Mouse (Mus musculus) granulocyte monocyte progenitor cell, adult 5-6 weeks (primary cell): ENCODE results near the gene Wrb. TPM values are rescaled to one million over a fixed set of nuclear protein-coding genes. Genes with fewer than 3 reads are reported as not detected.
"Not testable (repeated sequence)": the region's sequence is repeated elsewhere in the genome, so short reads cannot be mapped to it uniquely, and the experiment has no call there.

Experiments used
- ATAC-seq: replicated peaks from 2 replicates; pipeline ENCODE4 v1.8.0; 2016; ENCODE audit warnings: mild to moderate bottlenecking, moderate TSS enrichment, inconsistent platforms; ENCODE audit not compliant: poor library complexity, severe bottlenecking
- total RNA-seq, 2 experiments: library from RNA; stranded (forward) in 1 of 2; stranded (reverse) in 1 of 2; fragments of 200-712, 200-1000 nt in 1 of 2; fragments of >200 nt in 1 of 2; fragmentation: Nextera tagmentation in 1 of 2; gene quantifications; 2 replicates each; pipeline ENCODE4 v1.2.3; 2014 to 2017

Gene Wrb
- total RNA-seq (2014; fragmentation: Nextera tagmentation), result 8.8 and 14.0 TPM in 2 replicates
- 14.1 and 17.4 TPM in 2 replicates for total RNA-seq (2017)

DNA sequence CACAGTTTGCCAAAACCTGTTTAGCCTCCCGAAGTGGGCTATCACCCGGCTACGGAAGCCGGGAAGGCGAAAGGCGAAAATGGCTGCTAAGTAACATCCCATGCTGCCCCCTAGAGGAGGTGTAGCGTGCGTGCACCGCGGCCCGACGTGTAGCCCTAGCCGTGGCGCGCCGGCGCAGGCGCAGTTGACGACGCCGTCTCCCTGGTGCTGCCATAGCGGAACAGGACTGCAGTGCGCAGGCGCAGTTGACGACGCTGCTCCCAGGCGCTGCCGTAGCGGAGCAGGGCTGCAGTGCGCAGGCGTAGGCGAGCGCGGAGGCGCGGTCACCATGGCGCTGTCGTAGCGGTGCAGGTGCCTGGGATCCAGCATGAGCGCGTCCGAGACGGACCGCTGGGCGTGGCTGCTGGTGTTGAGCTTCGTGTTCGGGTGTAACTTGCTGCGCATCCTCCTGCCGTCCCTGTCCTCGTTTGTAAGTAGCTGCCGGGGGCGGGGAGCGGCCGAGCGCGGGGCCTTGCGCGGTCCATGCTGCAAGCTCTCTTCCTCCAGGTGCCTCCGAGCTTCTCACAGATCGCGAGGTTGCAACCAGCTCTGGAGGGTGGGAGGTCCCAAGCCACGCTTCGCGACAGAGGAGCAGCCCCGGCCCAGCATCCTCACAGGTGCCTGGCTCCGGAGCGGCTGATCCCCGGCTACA is at the start of gene Wrb:
Wrb (plus strand) TSS at position 298 of the 691 bp plus-strand sequence.
- peak; percentile 96 for ATAC-seq

DNA sequence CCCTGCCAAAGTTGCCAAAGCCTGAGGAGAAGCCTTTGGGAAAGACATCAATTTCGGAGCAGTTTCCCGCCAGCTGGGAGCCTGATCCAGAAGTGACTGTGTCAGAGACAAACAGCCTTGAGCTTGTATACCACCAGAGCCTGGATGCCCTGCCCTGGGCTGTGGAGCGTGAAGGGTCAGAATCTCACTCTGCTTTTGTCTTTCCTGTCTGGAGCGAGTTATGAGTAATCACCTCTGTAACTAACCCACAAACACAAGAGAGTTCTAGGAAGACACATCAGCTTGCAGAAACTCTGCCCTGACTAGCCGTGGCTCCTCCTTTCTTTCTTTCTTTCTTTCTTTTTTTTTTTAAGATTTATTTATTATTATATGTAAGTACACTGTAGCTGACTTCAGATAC is 49.2 kb upstream of the Wrb start:
- no peak for ATAC-seq

DNA sequence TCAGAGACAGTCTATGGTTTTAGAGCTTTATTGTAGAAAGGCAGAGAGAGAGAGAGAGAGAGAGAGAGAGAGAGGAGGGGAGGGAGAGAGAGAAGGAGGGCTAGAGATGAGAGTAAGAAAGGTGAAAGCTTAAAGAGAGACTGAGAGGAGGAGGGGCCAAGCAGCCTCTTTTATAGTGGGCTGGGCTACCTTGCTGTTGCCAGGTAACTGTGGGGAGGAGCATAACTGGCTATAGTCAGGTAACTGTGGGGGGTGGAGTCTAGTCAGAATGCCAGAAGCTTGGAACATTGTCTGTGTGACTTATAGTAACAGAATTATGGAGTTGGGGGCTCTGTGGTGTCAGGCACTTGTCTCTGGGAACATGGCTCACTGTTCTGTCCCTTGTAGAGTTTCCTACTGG is 47.4 kb upstream of the Wrb start:
- not testable (repeated sequence) for ATAC-seq

GRCm38 (mm10) chr16:96103036-96103435 is 42.2 kb upstream of the Wrb start:
- peak; percentile 71 for ATAC-seq

GRCm38 (mm10) chr16:96109673-96110072 is 35.5 kb upstream of the Wrb start:
- ATAC-seq, result no peak

DNA sequence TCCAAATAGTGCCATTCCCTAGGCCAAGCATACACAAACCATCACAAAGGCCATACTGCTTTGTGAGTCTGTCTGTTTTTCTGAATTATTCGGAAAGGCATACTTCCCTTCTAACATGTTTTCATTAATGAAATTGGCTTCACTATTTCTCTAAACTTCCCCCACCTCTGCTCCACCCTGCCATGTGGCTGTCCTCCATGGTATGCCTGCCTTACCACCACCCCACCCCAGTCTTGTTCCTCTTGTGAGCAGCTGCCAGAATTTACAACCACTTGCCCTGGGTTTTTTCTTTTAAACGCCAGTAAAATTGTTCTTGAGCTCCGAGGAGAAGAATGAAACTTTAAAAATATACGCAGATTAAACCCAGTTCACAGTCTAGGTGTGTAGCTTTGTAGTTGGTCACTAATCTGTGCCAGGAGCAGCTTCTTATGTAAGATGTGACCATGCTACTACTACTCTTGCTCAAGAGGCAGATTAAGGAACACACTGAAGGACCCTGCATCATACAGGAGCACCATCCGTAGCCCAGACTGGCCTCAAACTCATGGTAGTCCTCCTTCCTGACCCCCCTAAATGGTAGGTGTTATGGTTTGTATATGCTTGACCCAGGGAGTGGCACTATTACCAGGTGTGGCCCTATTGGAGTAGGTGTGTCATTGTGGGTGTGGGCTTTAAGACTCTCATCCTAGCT is 34.4 kb upstream of the Wrb start:
- ATAC-seq, result peak; percentile 61

DNA sequence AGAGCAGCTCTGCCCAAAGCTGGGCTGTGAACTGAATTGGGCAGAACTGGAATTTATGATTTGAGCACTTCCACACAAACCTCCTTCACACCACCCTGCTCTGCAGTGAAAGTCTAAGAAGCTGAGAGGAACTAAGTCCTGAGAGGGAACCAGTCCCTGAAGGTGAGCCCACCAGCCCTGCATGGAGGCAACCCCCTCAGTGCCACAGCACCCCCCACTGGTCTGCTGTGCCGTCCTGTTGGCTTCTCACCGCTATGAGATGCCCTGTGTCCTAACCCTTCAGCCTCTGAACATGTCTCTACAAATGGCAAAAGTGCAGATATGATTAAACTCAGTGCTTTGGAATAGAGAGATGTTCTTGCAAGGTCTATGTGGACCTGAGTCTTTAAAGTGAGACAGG is 32.4 kb upstream of the Wrb start:
- no peak for ATAC-seq

- ATAC-seq, result no peak; the same call in 1 of the 2 replicates
Measured at GRCm38 (mm10) chr16:96114729-96115128, 30.5 kb upstream of the Wrb start.

DNA sequence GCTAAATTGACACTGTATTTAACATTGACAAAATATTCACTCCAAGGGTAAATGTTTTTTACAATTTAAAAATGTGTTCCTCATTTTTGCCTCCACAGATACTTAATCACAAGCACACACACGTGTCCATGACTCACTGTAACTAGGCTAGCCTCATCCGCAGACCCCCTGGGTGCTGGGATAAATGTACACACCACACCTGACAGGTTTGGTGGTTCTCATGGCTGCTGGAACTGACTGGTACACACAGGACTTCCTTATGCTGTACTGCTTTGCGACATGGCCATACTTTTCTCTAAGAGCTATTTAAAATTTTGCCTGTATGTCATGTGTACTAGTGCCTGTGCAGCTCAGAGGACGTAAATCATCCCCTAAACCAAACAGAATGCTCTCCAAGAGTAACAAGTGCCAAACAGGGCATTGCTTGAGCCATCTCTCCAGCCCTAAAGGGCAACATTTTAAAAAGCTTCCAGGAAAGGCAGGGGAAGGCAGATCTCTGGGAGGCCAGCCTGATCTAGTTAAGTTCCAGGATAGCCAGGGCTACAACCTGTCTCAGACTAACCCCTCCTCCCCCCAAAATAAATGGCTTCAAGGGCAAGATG is 25.1 kb upstream of the Wrb start:
- ATAC-seq, result no peak

DNA sequence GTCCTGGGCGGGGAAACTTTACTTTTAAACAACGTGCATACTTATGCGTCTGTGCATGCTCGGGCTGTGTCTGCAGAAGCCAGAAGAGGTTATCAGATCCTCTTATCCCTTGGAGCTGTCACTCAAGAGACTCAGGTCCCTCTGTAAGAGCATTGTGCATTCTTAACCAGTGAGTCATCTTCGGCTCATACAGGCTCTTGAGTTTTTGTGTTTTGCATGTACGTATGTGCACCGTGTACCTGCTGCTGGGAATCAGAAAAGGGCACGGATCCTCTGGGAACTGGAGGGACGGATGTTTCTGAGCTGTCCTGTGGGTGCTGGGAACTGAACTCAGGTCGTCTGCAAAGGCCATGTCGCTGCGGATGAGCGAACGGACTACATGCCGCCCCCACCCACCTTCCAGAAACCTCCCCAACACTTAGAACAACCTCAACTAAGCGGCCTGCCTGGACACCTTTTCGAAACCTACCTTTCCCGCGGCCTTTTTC is 18.5 kb upstream of the Wrb start:
- no peak for ATAC-seq

GRCm38 (mm10) chr16:96127288-96127656 is 17.9 kb upstream of the Wrb start:
- ATAC-seq, result no peak

DNA sequence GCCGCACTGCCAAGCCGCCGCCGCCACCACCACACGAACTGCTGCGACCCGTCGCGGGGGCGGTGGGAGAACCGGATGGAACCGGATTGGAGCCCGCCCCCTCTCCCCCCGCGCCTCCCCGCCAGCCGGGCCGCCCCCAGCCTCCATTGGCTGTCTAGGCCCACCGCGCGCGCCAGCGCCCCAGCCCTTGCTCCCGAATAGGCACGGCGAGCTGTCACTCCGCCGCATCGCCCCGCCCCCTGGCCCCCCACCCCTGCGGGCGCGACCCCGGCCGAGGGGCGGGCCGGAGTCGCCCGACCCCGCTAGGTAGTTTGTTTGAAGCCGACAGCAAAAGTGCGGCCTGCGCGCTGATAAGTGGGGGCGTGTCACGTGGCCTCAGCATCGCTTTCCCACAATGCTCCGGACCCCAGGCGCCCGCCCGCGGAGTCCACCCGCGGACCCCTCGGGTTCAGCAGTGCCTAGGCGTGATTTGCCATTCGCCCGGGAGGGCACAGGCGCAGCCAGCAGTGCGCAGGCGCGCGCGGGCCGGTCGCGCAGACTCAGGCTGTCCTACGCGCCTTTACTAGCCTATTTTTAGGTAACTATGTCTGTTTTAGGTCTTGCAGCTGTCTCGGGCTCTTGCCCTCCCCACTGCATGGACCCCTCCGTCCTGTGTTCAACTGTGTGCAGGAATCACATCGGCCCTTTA is 17.4 kb upstream of the Wrb start, which contains the start of gene Hmgn1:
Hmgn1 (minus strand) TSS at position 73 of the 688 bp plus-strand sequence.
- ATAC-seq, result peak; percentile 87

- no peak for ATAC-seq
Measured at GRCm38 (mm10) chr16:96128466-96128865, 16.7 kb upstream of the Wrb start.

GRCm38 (mm10) chr16:96144748-96145109 is 478 bp upstream of the Wrb start:
- not testable (repeated sequence) for ATAC-seq

GRCm38 (mm10) chr16:96145814-96146213 is 607 bp downstream of the Wrb start:
- ATAC-seq, result no peak

DNA sequence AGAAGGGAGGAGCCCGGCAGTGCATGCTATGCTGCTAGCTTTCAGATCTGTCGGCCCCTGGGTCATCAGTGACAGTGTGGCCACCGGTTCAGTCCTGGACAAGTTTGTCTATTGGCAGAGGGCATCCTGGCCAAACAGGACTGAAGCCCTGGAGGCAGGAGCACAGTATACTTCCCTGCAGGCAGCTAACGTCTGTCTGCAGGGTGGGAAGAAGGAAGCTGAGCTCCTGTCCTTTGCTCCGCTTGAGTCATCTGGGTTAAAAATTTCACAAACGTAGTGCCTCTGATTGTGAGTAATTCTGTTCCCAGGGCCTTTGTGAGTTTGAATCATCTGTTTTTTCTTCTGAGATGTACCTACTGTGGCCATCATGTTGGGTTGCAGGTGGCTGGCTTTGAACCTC is 3.6 kb downstream of the Wrb start:
- ATAC-seq, result no peak

DNA sequence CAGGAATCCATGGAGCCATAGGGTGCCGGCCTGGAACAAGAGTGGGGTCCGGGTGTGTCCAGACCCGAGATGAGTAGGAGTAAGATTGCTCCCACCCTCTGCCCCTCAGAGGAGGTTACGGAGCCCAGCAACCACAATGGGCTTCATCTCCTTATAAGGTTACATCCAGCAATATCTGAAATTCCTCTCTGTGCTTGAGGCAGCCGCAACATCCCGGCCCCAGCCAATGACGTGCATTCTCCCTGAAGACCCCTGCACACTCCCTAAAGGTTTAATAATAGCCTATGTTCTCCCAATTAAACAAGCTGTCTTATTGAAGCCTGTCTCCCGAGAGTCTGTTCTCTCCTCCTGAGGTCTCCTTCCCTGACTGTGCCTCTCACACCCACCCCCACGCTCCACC is 4.1 kb downstream of the Wrb start:
- no peak for ATAC-seq

DNA sequence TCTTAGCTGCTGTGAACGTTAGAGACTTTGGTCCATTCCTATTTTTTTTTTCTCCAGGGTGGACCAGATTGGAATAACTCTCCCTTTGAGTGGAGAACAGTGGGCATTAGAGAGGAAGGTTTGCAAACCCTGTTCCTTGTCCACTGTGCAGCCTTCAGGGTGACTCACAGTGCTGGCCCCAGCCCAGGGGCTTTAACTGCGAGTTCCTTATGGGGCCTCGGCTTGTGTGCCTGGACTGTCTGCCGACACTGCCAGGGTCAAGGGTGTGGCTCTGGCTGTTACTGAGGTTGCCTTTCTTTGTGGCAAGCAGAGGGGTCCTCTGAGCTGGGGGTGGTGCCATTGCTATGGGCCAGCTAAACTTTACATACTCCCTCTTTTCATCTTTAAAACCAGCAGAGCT is 5.8 kb downstream of the Wrb start:
- ATAC-seq, result no peak

DNA sequence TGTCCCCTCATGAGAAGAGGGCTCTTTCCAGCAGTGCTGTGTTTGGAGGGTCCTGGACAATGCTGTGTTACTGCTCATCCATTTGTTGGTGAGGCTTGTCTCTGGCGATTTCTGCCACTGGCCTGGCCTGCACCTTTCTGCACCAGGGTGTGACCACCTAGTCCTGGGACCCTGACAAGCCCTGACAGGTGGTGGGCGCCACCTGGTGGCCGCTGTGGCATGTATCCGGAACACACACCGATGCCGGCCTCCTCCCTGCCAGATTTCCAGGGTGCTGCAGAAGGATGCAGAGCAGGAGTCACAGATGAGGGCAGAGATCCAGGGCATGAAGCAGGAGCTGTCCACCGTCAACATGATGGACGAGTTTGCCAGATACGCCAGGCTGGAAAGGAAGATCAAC is 6.3 kb downstream of the Wrb start:
- ATAC-seq, result peak; percentile 85

GRCm38 (mm10) chr16:96154476-96154875 is 9.3 kb downstream of the Wrb start:
- no peak for ATAC-seq

DNA sequence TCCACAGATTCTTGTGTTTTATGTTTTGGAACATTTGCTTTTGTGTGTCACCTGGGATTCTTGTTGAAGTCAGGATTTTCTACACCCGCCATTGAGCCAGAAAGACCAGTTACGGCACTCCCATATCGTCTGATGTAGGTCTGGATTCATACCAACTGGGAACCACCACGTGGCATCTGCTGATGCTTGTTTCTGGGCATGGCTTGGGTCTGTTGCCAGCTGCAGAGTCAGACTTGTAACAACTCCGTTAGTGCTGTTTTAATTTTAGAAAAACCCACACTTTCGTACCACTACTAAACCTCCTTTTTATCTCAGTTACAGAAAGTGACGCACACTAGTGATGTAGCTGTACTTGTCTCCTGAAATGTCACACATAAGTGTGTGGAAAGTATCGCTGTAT is 10.8 kb downstream of the Wrb start:
- no peak for ATAC-seq
